Mouse (Mus musculus) midbrain, embryonic 16.5 days (tissue): ENCODE measurements at regions not wholly inside any gene's neighbourhood (a gene's known extent, or its start where the extent isn't known, plus 50 kb on each side); places are given as distances from the start of the nearest gene placed in this dataset.

Source experiments
- ATAC-seq: fragments of 200-750 bp; cut with Nextera tagmentation; 2 replicates; pipeline ENCODE4 v1.8.0; 2017; ENCODE audit warnings: moderate TSS enrichment
- H3K27ac ChIP-seq: fragments of 300-500 bp; sonication (generic); 2 replicates; pipeline ENCODE4 v1.5.1; 2014; ENCODE audit warnings: mild to moderate bottlenecking, low read length, mixed read lengths
- H3K27me3 ChIP-seq: fragments of 300-500 bp; sonication (generic); 2 replicates; pipeline ENCODE4 v1.6.1; 2014; ENCODE audit warnings: low read depth, low read length, mixed read lengths; ENCODE audit not compliant: control insufficient read depth, insufficient read depth
- H3K36me3 ChIP-seq: fragments of 300-500 bp; sonication (generic); 2 replicates; pipeline ENCODE4 v1.6.1; 2014; ENCODE audit warnings: mild to moderate bottlenecking, low read length, moderate library complexity, mixed read lengths; ENCODE audit not compliant: control insufficient read depth, insufficient read depth
- H3K4me1 ChIP-seq: fragments of 300-500 bp; sonication (generic); 2 replicates; pipeline ENCODE4 v1.6.1; 2014; ENCODE audit warnings: mild to moderate bottlenecking, low read length, mixed read lengths; ENCODE audit not compliant: control insufficient read depth, insufficient read depth
- H3K4me2 ChIP-seq: fragments of 300-500 bp; sonication (generic); 2 replicates; pipeline ENCODE4 v1.6.1; 2014; ENCODE audit warnings: mild to moderate bottlenecking, low read length, mixed read lengths
- H3K4me3 ChIP-seq: fragments of 300-500 bp; sonication (generic); 2 replicates; pipeline ENCODE4 v1.5.1; 2014; ENCODE audit warnings: low read depth, mild to moderate bottlenecking, low read length, moderate library complexity, mixed read lengths
- H3K9ac ChIP-seq: fragments of 300-500 bp; sonication (generic); 2 replicates; pipeline ENCODE4 v1.6.1; 2014; ENCODE audit warnings: low read depth, low read length, mixed read lengths
- H3K9me3 ChIP-seq: fragments of 300-500 bp; sonication (generic); replicated peaks from 2 replicates; pipeline ENCODE4 v1.6.1; 2014; ENCODE audit warnings: mild to moderate bottlenecking, low read length, mixed read lengths; ENCODE audit not compliant: control insufficient read depth, poor library complexity, severe bottlenecking
- WGBS: fragments of 180-500 bp; shearing (Covaris S2); extraction: QIAGEN DNeasy Blood & Tissue Kit; methylation state at CpG from one replicate; pipeline ENCODE4 v1.1.7; 2014; 5-methylcytosine and 5-hydroxymethylcytosine counted together

DNA sequence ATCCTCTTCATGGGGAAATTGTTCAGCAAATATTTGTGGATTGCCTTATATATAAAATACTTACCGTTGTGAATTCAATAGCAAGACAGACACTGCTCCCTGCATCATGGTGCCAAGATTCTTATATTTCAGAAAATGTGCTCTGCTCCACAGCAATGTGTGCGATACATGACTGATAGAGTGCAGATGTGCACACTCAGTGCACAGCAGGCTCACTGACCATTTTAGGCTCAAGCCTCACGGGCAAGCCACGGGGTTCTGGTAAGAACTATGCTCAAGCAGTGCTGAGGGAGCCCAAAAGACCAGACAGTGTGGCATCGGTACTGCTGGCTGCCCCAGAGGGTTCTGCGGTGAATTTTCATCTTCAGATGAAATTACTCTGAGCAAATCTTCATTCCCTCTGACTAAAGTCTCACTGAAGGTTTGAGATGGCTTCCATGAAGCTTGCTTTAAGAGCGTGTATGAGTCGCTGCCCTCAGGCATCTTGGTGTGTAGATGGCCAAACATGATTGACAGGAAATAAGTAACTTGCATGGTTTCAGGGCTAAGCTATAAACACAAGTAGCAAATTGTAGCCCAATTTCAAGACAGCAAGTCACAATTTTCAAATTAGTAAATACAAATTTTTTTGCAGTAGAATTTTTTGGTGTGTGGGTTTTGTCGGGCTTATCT is 92.4 kb downstream of the Fam76b start:
- ATAC-seq: no peak
- Histone ChIP-seq H3K4me3 (no peak overlapping the region), H3K9ac (no peak overlapping the region), H3K4me2 (no peak overlapping the region), H3K27me3 (no peaks in the 10 kb centered on the region), H3K9me3 (no peaks in the 10 kb centered on the region), H3K4me1 (peaks cover 7% of the 10 kb centered on the region; the same call in 1 of the 2 replicates), H3K27ac (no peak overlapping the region), H3K36me3 (no peaks in the 10 kb centered on the region)
- 81% methylated on average over 9 of the region's 9 CpGs for WGBS

DNA sequence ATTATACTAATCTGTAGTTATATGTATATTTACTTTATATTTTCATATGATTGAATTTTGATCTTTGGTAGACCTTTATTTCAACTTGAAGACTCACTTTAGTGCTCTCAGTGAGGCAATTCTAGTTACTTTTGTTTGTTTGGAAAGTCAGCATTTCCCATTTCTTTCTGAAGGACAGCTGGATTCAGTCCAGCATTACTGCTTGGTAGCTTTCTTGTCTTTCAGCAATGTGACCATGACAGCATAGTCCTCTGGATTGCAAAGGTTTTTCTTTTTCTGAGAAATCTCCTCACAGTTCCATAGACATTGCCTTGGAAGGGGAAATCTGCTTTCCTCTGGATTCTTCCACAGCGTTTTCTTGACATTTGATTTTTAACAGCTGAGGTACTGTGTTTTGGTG is 93.1 kb downstream of the Fam76b start:
- Histone ChIP-seq H3K4me3 (no peak overlapping the region), H3K9ac (no peak overlapping the region), H3K9me3 (no peaks in the 10 kb centered on the region), H3K36me3 (no peaks in the 10 kb centered on the region), H3K27ac (no peak overlapping the region), H3K27me3 (no peaks in the 10 kb centered on the region), H3K4me1 (peaks cover 7% of the 10 kb centered on the region; the same call in 1 of the 2 replicates), H3K4me2 (no peak overlapping the region)
- 94% methylated on average over 1 of the region's 1 CpGs for WGBS
- ATAC-seq: no peak

DNA sequence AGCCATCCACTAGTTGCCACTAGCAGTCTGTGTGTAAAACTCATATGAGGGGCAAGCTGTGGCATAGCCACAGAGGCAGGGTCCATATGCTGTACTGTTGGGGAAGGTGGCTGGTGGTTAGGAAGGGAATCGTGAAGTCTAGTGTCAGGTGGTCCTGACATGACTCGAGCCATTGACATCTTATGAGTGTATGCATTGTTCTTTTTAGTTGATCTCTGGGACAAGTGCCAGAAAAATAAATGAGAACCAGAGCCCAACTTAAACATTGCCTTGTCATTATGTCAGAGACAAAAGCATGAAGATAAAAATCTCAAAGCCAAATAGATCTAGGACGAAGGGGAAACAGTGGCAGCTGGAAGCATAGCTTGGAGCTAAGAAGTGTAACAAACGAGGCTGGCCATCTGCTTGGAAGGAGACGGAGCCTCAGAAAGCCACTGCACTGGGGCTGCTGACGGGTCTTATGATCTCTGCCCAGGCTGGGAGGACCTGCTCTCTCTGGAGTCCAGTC is 104.5 kb downstream of the Fam76b start:
- Histone ChIP-seq H3K27ac (no peak overlapping the region), H3K4me1 (no peaks in the 10 kb centered on the region), H3K27me3 (no peaks in the 10 kb centered on the region), H3K9me3 (peaks cover 2% of the 10 kb centered on the region; the same call in 1 of the 2 replicates), H3K4me2 (no peak overlapping the region), H3K9ac (no peak overlapping the region), H3K36me3 (no peaks in the 10 kb centered on the region), H3K4me3 (no peak overlapping the region)
- 28% methylated on average over 6 of the region's 6 CpGs for WGBS
- no peak for ATAC-seq

DNA sequence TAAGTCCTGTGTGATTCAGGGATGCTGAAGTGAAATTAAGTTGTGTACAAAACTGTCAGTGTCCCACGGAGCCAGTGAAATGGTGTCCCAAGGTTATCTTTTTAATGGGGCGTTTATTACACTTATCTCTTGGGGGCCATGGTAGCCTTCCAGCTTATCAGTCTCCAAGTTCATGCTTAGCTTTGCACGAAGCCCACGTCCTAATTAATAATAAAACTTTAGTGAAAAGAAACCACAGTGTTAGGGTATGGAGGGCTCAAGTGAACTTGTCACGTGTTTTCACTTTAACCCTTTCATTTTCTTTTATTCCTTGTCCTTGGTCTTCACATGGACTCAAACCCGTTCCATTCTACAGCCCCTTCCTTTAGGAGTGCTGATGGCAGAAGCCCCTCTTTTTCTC is 105.9 kb downstream of the Fam76b start:
- H3K9me3 ChIP-seq: peaks cover 2% of the 10 kb centered on the region; the same call in 1 of the 2 replicates
- no peaks in the 10 kb centered on the region for H3K4me1 ChIP-seq
- 59% methylated on average over 6 of the region's 6 CpGs for WGBS
- no peaks in the 10 kb centered on the region for H3K27me3 ChIP-seq
- no peak overlapping the region for H3K27ac ChIP-seq
- no peak for ATAC-seq
- no peak overlapping the region for H3K9ac ChIP-seq
- no peaks in the 10 kb centered on the region for H3K36me3 ChIP-seq
- no peak overlapping the region for H3K4me2 ChIP-seq
- no peak overlapping the region for H3K4me3 ChIP-seq

DNA sequence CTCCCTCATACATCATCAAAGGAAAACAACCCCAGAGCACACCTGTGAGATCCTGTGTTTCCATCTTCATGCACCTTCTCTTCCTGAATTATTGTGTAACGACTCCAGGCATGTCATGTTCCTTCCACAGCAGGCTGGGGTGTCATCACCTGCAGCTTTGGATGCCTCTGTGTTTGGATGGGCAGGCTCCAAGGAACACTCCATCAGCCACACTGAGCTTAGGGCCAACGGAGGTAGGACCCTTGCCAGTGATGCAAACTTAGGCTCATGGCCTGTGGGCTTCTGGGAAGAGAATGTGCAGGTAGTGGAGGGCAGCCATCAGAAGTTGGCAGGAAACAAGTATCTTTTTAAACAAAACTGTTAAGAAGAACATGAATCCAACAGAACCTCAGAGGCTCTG is 109.8 kb downstream of the Fam76b start:
- H3K4me1 ChIP-seq: no peaks in the 10 kb centered on the region
- H3K9ac ChIP-seq: no peak overlapping the region
- ATAC-seq: no peak
- H3K9me3 ChIP-seq: no peaks in the 10 kb centered on the region
- no peaks in the 10 kb centered on the region for H3K36me3 ChIP-seq
- H3K4me3 ChIP-seq: no peak overlapping the region
- no peaks in the 10 kb centered on the region for H3K27me3 ChIP-seq
- WGBS: 89% methylated on average over 2 of the region's 2 CpGs
- no peak overlapping the region for H3K27ac ChIP-seq
- H3K4me2 ChIP-seq: no peak overlapping the region

DNA sequence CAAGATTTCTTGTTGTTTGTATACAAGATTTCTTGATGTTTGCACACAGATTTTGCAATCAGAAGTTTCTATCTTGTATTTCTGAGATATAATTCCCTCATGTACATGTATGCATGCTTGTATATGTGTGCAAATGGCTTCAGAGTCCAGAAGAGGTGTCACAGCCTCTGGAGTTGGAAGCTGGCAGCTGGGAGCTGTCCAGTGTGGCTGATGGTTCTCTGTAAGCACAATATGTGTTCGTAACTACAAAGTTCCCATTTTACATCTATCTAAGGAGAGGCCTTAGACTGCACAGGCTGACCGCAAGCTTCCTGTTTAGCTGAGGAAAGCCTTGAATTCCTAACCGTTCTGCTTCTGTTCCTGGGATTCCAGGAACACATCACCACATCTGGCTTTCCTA is 119.0 kb downstream of the Fam76b start:
- Histone ChIP-seq H3K4me3 (no peak overlapping the region), H3K4me2 (no peak overlapping the region), H3K36me3 (no peaks in the 10 kb centered on the region), H3K9me3 (no peaks in the 10 kb centered on the region), H3K27ac (no peak overlapping the region), H3K4me1 (no peaks in the 10 kb centered on the region), H3K27me3 (no peaks in the 10 kb centered on the region), H3K9ac (no peak overlapping the region)
- no peak for ATAC-seq
- WGBS: 89% methylated on average over 3 of the region's 3 CpGs

DNA sequence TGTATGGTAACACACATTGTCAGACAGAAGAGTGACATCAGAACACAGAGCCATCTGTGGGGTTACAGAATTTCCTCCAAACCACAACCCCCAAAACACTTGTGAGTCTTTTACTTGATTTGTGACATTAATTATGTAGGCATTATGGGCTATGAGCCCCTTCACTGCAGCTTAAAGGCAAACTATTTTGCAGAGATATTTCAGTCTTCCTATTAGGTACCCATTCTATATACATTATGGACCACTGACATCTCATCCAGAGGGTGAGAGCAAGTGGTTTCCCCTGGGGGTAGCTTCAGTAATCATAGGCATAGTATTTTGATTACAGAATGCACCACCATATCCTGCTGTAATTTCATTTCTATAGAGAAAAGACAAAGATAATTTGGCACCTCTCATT is 124.6 kb downstream of the Fam76b start:
- H3K9ac ChIP-seq: no peak overlapping the region
- no peak overlapping the region for H3K27ac ChIP-seq
- no peak for ATAC-seq
- no peaks in the 10 kb centered on the region for H3K36me3 ChIP-seq
- H3K4me1 ChIP-seq: no peaks in the 10 kb centered on the region
- no peak overlapping the region for H3K4me2 ChIP-seq
- no peaks in the 10 kb centered on the region for H3K9me3 ChIP-seq
- no peak overlapping the region for H3K4me3 ChIP-seq
- no peaks in the 10 kb centered on the region for H3K27me3 ChIP-seq

DNA sequence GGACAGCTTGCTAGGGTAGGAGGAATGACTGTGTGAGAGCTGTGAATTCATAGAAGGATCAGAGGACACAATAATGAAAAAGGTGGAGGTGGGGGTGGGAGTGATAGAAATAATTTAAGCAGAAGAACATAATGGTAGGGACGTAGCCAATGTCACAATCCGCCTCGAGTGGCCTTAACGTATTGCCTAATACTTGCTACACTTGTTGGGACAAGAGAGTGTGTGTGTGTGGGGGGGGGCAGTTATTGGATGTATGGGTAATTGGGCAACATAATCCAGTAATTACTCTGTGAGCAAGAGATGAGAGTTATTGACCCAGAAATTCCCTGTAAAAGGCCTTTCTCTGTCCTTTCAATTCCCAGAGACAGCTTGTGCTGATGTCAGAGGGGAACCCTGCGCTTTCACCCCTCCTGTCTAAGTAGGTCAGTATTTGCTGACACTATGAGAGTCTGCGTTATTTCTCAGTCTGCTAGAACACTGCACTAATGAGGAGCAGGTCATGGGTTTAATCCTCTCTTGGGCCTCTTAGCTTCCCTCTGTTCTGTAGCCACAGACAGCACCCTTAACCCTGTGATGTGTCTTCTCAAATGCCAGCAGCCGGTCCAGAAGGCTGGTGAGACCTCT is 135.7 kb downstream of the Fam76b start:
- ATAC-seq: no peak
- no peaks in the 10 kb centered on the region for H3K4me1 ChIP-seq

DNA sequence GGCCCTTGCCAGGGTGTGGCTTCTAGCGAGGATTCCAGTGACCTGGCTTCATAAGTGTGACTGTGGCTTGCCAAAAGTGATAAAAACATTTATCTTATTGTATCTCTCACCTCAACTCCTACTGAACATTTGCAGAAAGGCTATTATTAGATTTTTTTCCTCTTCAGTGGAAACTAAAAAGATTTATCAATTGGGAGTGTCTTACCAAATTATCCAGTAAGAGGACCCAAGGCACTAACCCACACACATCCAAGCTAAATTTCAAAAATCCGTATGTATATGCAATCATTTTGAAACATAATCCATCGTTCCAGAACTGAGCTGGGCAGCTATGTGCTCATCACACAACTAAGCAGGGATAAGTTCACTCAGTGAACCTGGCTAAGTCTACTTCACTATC is 136.3 kb downstream of the Fam76b start:
- H3K27me3 ChIP-seq: no peaks in the 10 kb centered on the region
- H3K4me3 ChIP-seq: no peak overlapping the region
- H3K36me3 ChIP-seq: no peaks in the 10 kb centered on the region
- no peaks in the 10 kb centered on the region for H3K9me3 ChIP-seq
- no peak overlapping the region for H3K9ac ChIP-seq
- H3K4me1 ChIP-seq: no peaks in the 10 kb centered on the region
- 79% methylated on average over 3 of the region's 3 CpGs for WGBS
- no peak for ATAC-seq
- H3K27ac ChIP-seq: no peak overlapping the region
- H3K4me2 ChIP-seq: no peak overlapping the region

More for the DNA sequence above, 135.7 kb downstream of the Fam76b start:
- no peaks in the 10 kb centered on the region for H3K9me3 ChIP-seq
- H3K4me2 ChIP-seq: no peak overlapping the region
- WGBS: 49% methylated on average over 7 of the region's 7 CpGs
- no peak overlapping the region for H3K9ac ChIP-seq
- H3K36me3 ChIP-seq: no peaks in the 10 kb centered on the region
- no peak overlapping the region for H3K4me3 ChIP-seq
- no peaks in the 10 kb centered on the region for H3K27me3 ChIP-seq
- H3K27ac ChIP-seq: no peak overlapping the region
